Mouse (Mus musculus) CH12.LX (cell line): ENCODE measurements around the gene Hcn1. TPM values are rescaled to one million over a fixed set of nuclear protein-coding genes. Genes with fewer than 3 reads are reported as not detected.

ENCODE experiments used
- DNase-seq: peaks from one replicate; pipeline ENCODE4 v3.0.0-alpha.2; 2013; ENCODE audit errors: extremely low read depth
- H3K27ac ChIP-seq: 2 replicates; pipeline ENCODE4 v1.5.1; 2012; ENCODE audit warnings: low read depth, mild to moderate bottlenecking, control low read depth, moderate library complexity; ENCODE audit not compliant: insufficient read depth
- H3K27me3 ChIP-seq: replicated peaks from 2 replicates; pipeline ENCODE3; 2012; ENCODE audit warnings: inconsistent platforms
- H3K36me3 ChIP-seq, 2 experiments: replicated peaks in 1 of 2; 2 replicates each; pipeline versions ENCODE3 to v1.6.1; 2012; ENCODE audit warnings: inconsistent platforms in 1 of 2, low read length in 1 of 2, mild to moderate bottlenecking in 1 of 2, mixed read lengths in 1 of 2, moderate library complexity in 1 of 2; ENCODE audit not compliant: control insufficient read depth in 1 of 2, insufficient read depth in 1 of 2
- H3K4me1 ChIP-seq, 2 experiments: 2 replicates each; pipeline ENCODE4 v1.6.1; 2012; ENCODE audit warnings: inconsistent platforms in 1 of 2, moderate library complexity in 1 of 2; ENCODE audit not compliant: insufficient read depth in 2 of 2, control insufficient read depth in 1 of 2
- H3K4me2 ChIP-seq: 2 replicates; pipeline ENCODE4 v1.6.1; 2012; ENCODE audit warnings: low read depth, mild to moderate bottlenecking, control low read depth; ENCODE audit not compliant: poor library complexity, insufficient read depth, severe bottlenecking
- H3K4me3 ChIP-seq, 3 experiments: fragments of 150-350 bp in 1 of 3; sonication (generic) in 1 of 3; replicated peaks in 1 of 3; 2 replicates each; pipeline versions ENCODE3 to v1.5.1; 2011 to 2012; ENCODE audit warnings: low read depth in 2 of 3, low read length in 2 of 3, mild to moderate bottlenecking in 2 of 3, moderate library complexity in 2 of 3, control low read depth in 1 of 3, improper control_type of control experiment in 1 of 3, inconsistent platforms in 1 of 3, mixed read lengths in 1 of 3; ENCODE audit not compliant: poor library complexity in 1 of 3
- H3K79me2 ChIP-seq: replicated peaks from 2 replicates; pipeline ENCODE4 v1.6.1; 2012; ENCODE audit warnings: mild to moderate bottlenecking, moderate library complexity; ENCODE audit not compliant: control insufficient read depth, poor library complexity, insufficient read depth, severe bottlenecking; ENCODE audit errors: extremely low read depth
- H3K9ac ChIP-seq: 2 replicates; pipeline ENCODE4 v1.6.1; 2012; ENCODE audit warnings: low read depth, mild to moderate bottlenecking, control low read depth, moderate library complexity; ENCODE audit not compliant: insufficient read depth
- H3K9me3 ChIP-seq: replicated peaks from 2 replicates; pipeline ENCODE3; 2012; ENCODE audit warnings: low read length, inconsistent platforms, mixed read lengths
- ELF1 ChIP-seq: IDR thresholded peaks from 2 replicates; pipeline ENCODE4 v1.6.1; 2014; ENCODE audit warnings: low read depth, mild to moderate bottlenecking, inconsistent platforms, low read length, improper control_type of control experiment
- GABPA ChIP-seq: IDR thresholded peaks from 2 replicates; pipeline ENCODE4 v1.6.1; 2012; ENCODE audit warnings: low read depth, low read length, improper control_type of control experiment, inconsistent platforms; ENCODE audit not compliant: insufficient replicate concordance
- HCFC1 ChIP-seq: IDR thresholded peaks from 2 replicates; pipeline ENCODE4 v1.6.1; 2012; ENCODE audit warnings: low read depth, mild to moderate bottlenecking, inconsistent platforms, low read length, improper control_type of control experiment
- JUN ChIP-seq: IDR thresholded peaks from 2 replicates; pipeline ENCODE4 v1.6.1; 2011; ENCODE audit warnings: low read depth, mild to moderate bottlenecking, low read length, improper control_type of control experiment, moderate library complexity; ENCODE audit not compliant: insufficient read depth
- JUND ChIP-seq: conservative IDR thresholded peaks from 2 replicates; pipeline ENCODE4 v1.6.1; 2011; ENCODE audit warnings: low read depth, low read length, improper control_type of control experiment
- KAT2A ChIP-seq: IDR thresholded peaks from 2 replicates; pipeline ENCODE4 v1.6.1; 2012; ENCODE audit warnings: low read length, improper control_type of control experiment, inconsistent platforms; ENCODE audit not compliant: insufficient replicate concordance
- MAZ ChIP-seq: IDR thresholded peaks from 2 replicates; pipeline ENCODE4 v1.6.1; 2012; ENCODE audit warnings: low read depth, mild to moderate bottlenecking, inconsistent platforms, low read length, improper control_type of control experiment, moderate library complexity
- MXI1 ChIP-seq: IDR thresholded peaks from 2 replicates; pipeline ENCODE4 v1.6.1; 2011; ENCODE audit warnings: mild to moderate bottlenecking, low read depth, low read length, improper control_type of control experiment
- MYC ChIP-seq: IDR thresholded peaks from 2 replicates; pipeline ENCODE4 v1.6.1; 2011; ENCODE audit warnings: low read depth, mild to moderate bottlenecking, improper control_type of control experiment, low read length
- PAX5 ChIP-seq: IDR thresholded peaks from 2 replicates; pipeline ENCODE4 v1.6.1; 2012; ENCODE audit warnings: low read length, inconsistent platforms, mixed read lengths
- POLR2AphosphoS2 ChIP-seq: IDR thresholded peaks from 2 replicates; pipeline ENCODE4 v1.6.1; 2011; ENCODE audit warnings: low read depth, low read length, improper control_type of control experiment
- RAD21 ChIP-seq: IDR thresholded peaks from 2 replicates; pipeline ENCODE4 v1.6.1; 2011; ENCODE audit warnings: low read depth, mild to moderate bottlenecking, low read length, improper control_type of control experiment, moderate library complexity
- RCOR1 ChIP-seq: conservative IDR thresholded peaks from 2 replicates; pipeline ENCODE4 v1.6.1; 2012; ENCODE audit warnings: low read depth, mild to moderate bottlenecking, inconsistent platforms, low read length, improper control_type of control experiment
- SIN3A ChIP-seq: IDR thresholded peaks from 2 replicates; pipeline ENCODE4 v1.6.1; 2012; ENCODE audit warnings: low read length, improper control_type of control experiment, inconsistent platforms
- SMC3 ChIP-seq: IDR thresholded peaks from 2 replicates; pipeline ENCODE4 v1.6.1; 2011; ENCODE audit warnings: low read depth, low read length, improper control_type of control experiment
- UBTF ChIP-seq: IDR thresholded peaks from 2 replicates; pipeline ENCODE4 v1.6.1; 2012; ENCODE audit warnings: low read depth, mild to moderate bottlenecking, inconsistent platforms, low read length, improper control_type of control experiment, moderate library complexity
- USF1 ChIP-seq: IDR thresholded peaks from 2 replicates; pipeline ENCODE4 v1.6.1; 2014; ENCODE audit warnings: low read depth, mild to moderate bottlenecking, inconsistent platforms, low read length, improper control_type of control experiment
- ZC3H11A ChIP-seq: IDR thresholded peaks from 2 replicates; pipeline ENCODE4 v1.6.1; 2012; ENCODE audit warnings: low read depth, mild to moderate bottlenecking, inconsistent platforms, low read length, improper control_type of control experiment
- ZNF384 ChIP-seq: IDR thresholded peaks from 2 replicates; pipeline ENCODE4 v1.6.1; 2012; ENCODE audit warnings: low read depth, low read length, improper control_type of control experiment, inconsistent platforms
- dilution Hi-C: fragments of 300-500 bp; cut with MboI; formaldehyde crosslinking; loops from 2 replicates; pipeline ENCODE4 v1.14.3; 2020; ENCODE audit warnings: low sequenced_read_pairs; ENCODE audit not compliant: extremely low pct_unique_long_range_greater_than_20kb, extremely low pct_ligation_motif_present
- in situ Hi-C: fragments of 300-500 bp; cut with MboI; formaldehyde crosslinking; loops from 3 replicates; pipeline ENCODE4 v1.14.3; 2019; ENCODE audit warnings: low sequenced_read_pairs, low pct_ligation_motif_present, low pct_unique_long_range_greater_than_20kb, mixed read lengths
- polyA plus RNA-seq: library from polyadenylated mRNA; unstranded; fragments of >175 nt; gene quantifications from 2 replicates; pipeline ENCODE4 v1.2.1, GENCODE M21; 2012; ENCODE audit warnings: low read depth; ENCODE audit not compliant: insufficient read length
- total RNA-seq, 2 experiments: library from RNA; depleted of rRNA; stranded (reverse); fragments of 300-350 nt in 1 of 2; fragments of >200 nt in 1 of 2; gene quantifications; 2 replicates each; pipeline ENCODE4 v1.2.3; 2012 to 2014

Hcn1 gene
- total and polyA plus RNA-seq, 3 experiments = not detected

GRCm38 (mm10) chr13:117604971-117605750 is 3.0 kb downstream of the Hcn1 start:
- dilution Hi-C loops (no loop called here), in situ Hi-C loops (no loop called here)

GRCm38 (mm10) chr13:117611881-117612280 is 9.8 kb downstream of the Hcn1 start:
- peaks cover 6% of the 10 kb centered on the region for H3K9me3 ChIP-seq
- in situ Hi-C loops (no loop called here), dilution Hi-C loops (no loop called here)
- no peak overlapping the region for H3K4me3 ChIP-seq
- TF ChIP-seq MYC (no peak), MAZ (no peak), RAD21 (no peak), MXI1 (no peak), UBTF (no peak), RCOR1 (no peak), ELF1 (no peak), POLR2AphosphoS2 (no peak), PAX5 (no peak), JUND (no peak), KAT2A (no peak), HCFC1 (no peak), ZNF384 (no peak), SMC3 (no peak), SIN3A (no peak), ZC3H11A (no peak), USF1 (no peak), JUN (no peak)
- no peak overlapping the region for H3K27ac ChIP-seq
- no peak overlapping the region for H3K9ac ChIP-seq
- DNase-seq = no peak
- H3K27me3 ChIP-seq = no peaks in the 10 kb centered on the region
- no peaks in the 10 kb centered on the region for H3K36me3 ChIP-seq
- no peaks in the 10 kb centered on the region for H3K79me2 ChIP-seq
- no peaks in the 10 kb centered on the region for H3K4me1 ChIP-seq
- no peak overlapping the region for H3K4me2 ChIP-seq

More at GRCm38 (mm10) chr13:117604971-117605750, 3.0 kb downstream of the Hcn1 start:
- no peak overlapping the region for H3K4me3 ChIP-seq
- TF ChIP-seq GABPA = no peak
- no peak for TF ChIP-seq RAD21
- no peak overlapping the region for H3K4me2 ChIP-seq
- peaks cover 32% of the 10 kb centered on the region for H3K9me3 ChIP-seq
- H3K4me1 ChIP-seq = no peaks in the 10 kb centered on the region
- H3K36me3 ChIP-seq = no peaks in the 10 kb centered on the region
- H3K27ac ChIP-seq = no peak overlapping the region
- H3K9ac ChIP-seq = no peak overlapping the region
- H3K79me2 ChIP-seq = no peaks in the 10 kb centered on the region
- H3K27me3 ChIP-seq = no peaks in the 10 kb centered on the region
- DNase-seq = no peak
